Mouse (Mus musculus) G1E (cell line): Measurements from ENCODE around the gene Plekhh1.

Experiments used
- CTCF ChIP-seq: IDR thresholded peaks from 2 replicates; pipeline ENCODE4 v1.5.1; 2012; ENCODE audit warnings: low read depth, low read length, inconsistent platforms, mixed read lengths
- GATA1 ChIP-seq: IDR thresholded peaks from 2 replicates; pipeline ENCODE4 v1.6.1; 2012; ENCODE audit warnings: borderline replicate concordance, low read length, inconsistent platforms, mixed read lengths
- GATA2 ChIP-seq: IDR thresholded peaks from 2 replicates; pipeline ENCODE4 v1.6.1; 2012; ENCODE audit warnings: low read depth, low read length, inconsistent platforms, borderline replicate concordance
- POLR2AphosphoS5 ChIP-seq: IDR thresholded peaks from 2 replicates; pipeline ENCODE4 v1.6.1; 2012; ENCODE audit warnings: low read depth, low read length, inconsistent platforms; ENCODE audit not compliant: insufficient replicate concordance
- TAL1 ChIP-seq: conservative IDR thresholded peaks from 2 replicates; pipeline ENCODE4 v1.6.1; 2012; ENCODE audit warnings: low read depth, low read length, inconsistent platforms, mixed read lengths

DNA sequence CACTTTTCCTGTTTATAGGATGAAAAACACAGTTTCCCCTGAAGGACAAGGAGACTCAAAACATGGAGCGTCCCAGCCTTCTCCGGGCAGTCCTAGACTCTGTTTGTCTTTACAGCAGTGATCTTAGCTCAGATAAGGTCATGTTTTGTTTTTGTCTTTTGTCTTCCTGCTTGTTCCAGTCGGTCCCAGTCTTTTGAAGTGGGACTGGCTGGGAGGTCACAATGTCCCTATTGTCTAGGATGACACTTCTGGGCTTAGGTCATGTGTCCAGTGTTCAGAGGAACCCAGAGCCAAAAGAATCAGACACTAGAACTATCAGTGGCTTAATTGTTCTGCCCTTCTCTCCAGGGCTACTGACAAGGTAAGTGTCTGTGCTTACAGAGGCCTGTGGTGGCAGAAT lies 6.4 kb downstream of the Plekhh1 start:
- TF ChIP-seq CTCF: no peak
- TF ChIP-seq GATA1: no peak
- TF ChIP-seq GATA2: no peak
- TF ChIP-seq TAL1: no peak
- TF ChIP-seq POLR2AphosphoS5: no peak
